Mouse (Mus musculus) heart, adult 2 months (tissue): Measurements from ENCODE around the gene Rfx2.

Source experiments
- CTCF ChIP-seq: fragments of 200-600 bp; IDR thresholded peaks from 2 replicates; pipeline ENCODE4 v1.8.1; 2022; ENCODE audit warnings: antibody characterized with exemption, mild to moderate bottlenecking, moderate library complexity
- POLR2A ChIP-seq: fragments of 200-500 bp; IDR thresholded peaks from 2 replicates; pipeline ENCODE4 v1.6.1; 2011; ENCODE audit warnings: mild to moderate bottlenecking, low read depth, low read length, control low read depth; ENCODE audit not compliant: insufficient read depth

DNA sequence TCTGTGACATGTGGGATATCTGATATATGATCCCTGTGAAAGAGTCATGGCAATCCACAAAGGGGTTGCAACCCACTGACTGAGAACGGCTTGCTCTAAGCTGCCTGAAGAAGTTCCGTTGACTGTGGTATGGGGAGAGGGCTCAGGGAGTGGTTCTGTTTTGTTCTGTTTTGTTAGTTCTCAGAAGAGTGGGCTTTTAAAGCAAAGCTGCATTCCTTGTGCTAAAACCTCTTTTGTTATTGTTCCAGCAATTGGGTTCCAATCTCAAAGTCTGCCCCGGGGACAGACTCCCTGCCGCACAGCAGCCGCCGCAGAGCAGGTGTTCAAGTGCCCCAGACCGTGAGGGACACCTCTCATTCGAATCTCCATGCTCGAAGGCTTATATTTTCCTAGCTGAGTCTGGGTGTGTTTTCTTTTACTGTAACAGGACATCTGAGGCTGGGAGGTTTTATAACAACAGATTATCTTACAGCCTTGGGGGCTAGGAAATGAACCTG, 38.7 kb upstream of the Rfx2 start:
- TF ChIP-seq POLR2A: no peak
- TF ChIP-seq CTCF: no peak
